Mouse (Mus musculus) embryonic facial prominence, embryonic 10.5 days (tissue): Measurements from ENCODE around the gene Wnt2b. TPM values are rescaled to one million over a fixed set of nuclear protein-coding genes. Genes with fewer than 3 reads are reported as not detected.

Experiments
- DNase-seq: peaks from one replicate; pipeline ENCODE4 v3.0.0-alpha.2; 2017; ENCODE audit warnings: low spot score
- H3K27ac ChIP-seq: fragments of 300-500 bp; sonication (generic); replicated peaks from 2 replicates; pipeline ENCODE4 v1.5.1; 2016; ENCODE audit warnings: mild to moderate bottlenecking
- H3K27me3 ChIP-seq: fragments of 300-500 bp; sonication (generic); replicated peaks from 2 replicates; pipeline ENCODE4 v1.6.1; 2016; ENCODE audit warnings: low read depth, mild to moderate bottlenecking; ENCODE audit not compliant: poor library complexity, severe bottlenecking
- H3K36me3 ChIP-seq: fragments of 300-500 bp; sonication (generic); replicated peaks from 2 replicates; pipeline ENCODE4 v1.6.1; 2016; ENCODE audit warnings: mild to moderate bottlenecking, moderate library complexity
- H3K4me1 ChIP-seq: fragments of 300-500 bp; sonication (generic); 2 replicates; pipeline ENCODE4 v1.6.1; 2016
- H3K4me3 ChIP-seq: fragments of 300-500 bp; sonication (generic); 2 replicates; pipeline ENCODE4 v1.5.1; 2016; ENCODE audit warnings: mild to moderate bottlenecking, moderate library complexity
- H3K9me3 ChIP-seq: fragments of 300-500 bp; sonication (generic); 2 replicates; pipeline ENCODE4 v1.6.1; 2016; ENCODE audit warnings: mild to moderate bottlenecking
- WGBS: fragments of 180-500 bp; shearing (Covaris S2); methylation state at CpG from one replicate; pipeline ENCODE4 v1.1.7; 2016; 5-methylcytosine and 5-hydroxymethylcytosine counted together
- polyA plus RNA-seq: library from polyadenylated mRNA; unstranded; fragments of >200 nt; fragmentation: Nextera tagmentation; extraction: Ambion mirVana; gene quantifications from 2 replicates; pipeline ENCODE4 v1.2.1, GENCODE M21; 2016

Wnt2b gene
- polyA plus RNA-seq: 0.50 and 0.66 TPM in 2 replicates

GRCm38 (mm10) chr3:104961066-104962059 is at the start of gene Wnt2b:
TSS of gene Wnt2b (minus strand) at chr3:104961921.
- H3K27me3 ChIP-seq: peaks cover 84% of the 10 kb centered on the region
- peak; percentile 54 for DNase-seq
- H3K4me1 ChIP-seq: peaks cover 64% of the 10 kb centered on the region
- H3K4me3 ChIP-seq: peak within 1 kb of the TSS; percentile 62
- WGBS: 2% methylated on average over 87 of the region's 87 CpGs
- 0 out of 2 replicates have a peak, but pooled peaks cover under 1% of the 10 kb centered on the region for H3K36me3 ChIP-seq
- no peaks in the 10 kb centered on the region for H3K9me3 ChIP-seq
- H3K27ac ChIP-seq: peak within 1 kb of the TSS; percentile 76

GRCm38 (mm10) chr3:105010681-105011339 is 49.1 kb upstream of the Wnt2b start:
- whole genome bisulfite sequencing: 91% methylated on average over 11 of the region's 11 CpGs

GRCm38 (mm10) chr3:105008070-105008469 is 46.3 kb upstream of the Wnt2b start:
- 90% methylated on average over 9 of the region's 9 CpGs for WGBS
- Histone ChIP-seq H3K9me3 (no peaks in the 10 kb centered on the region), H3K4me3 (no peak overlapping the region), H3K27me3 (no peaks in the 10 kb centered on the region), H3K36me3 (peaks cover 96% of the 10 kb centered on the region), H3K4me1 (no peaks in the 10 kb centered on the region), H3K27ac (no peak overlapping the region)
- DNase-seq: no peak

More at GRCm38 (mm10) chr3:105010681-105011339, 49.1 kb upstream of the Wnt2b start:
- no peak for DNase-seq
- Histone ChIP-seq H3K4me3 (no peak overlapping the region), H3K4me1 (no peaks in the 10 kb centered on the region), H3K36me3 (peaks cover 87% of the 10 kb centered on the region), H3K9me3 (no peaks in the 10 kb centered on the region), H3K27ac (no peak overlapping the region), H3K27me3 (no peaks in the 10 kb centered on the region)

- no peaks in the 10 kb centered on the region for H3K27me3 ChIP-seq
- no peak overlapping the region for H3K4me3 ChIP-seq
- H3K9me3 ChIP-seq: no peaks in the 10 kb centered on the region
- H3K36me3 ChIP-seq: peaks cover 99% of the 10 kb centered on the region
- WGBS: 93% methylated on average over 6 of the region's 6 CpGs
- no peak for DNase-seq
- peaks cover 3% of the 10 kb centered on the region; the same call in 1 of the 2 replicates for H3K4me1 ChIP-seq
- H3K27ac ChIP-seq: no peak overlapping the region
Measured at GRCm38 (mm10) chr3:105006101-105006500, 44.4 kb upstream of the Wnt2b start.

- H3K4me3 ChIP-seq: no peak overlapping the region
- DNase-seq: no peak
- H3K27me3 ChIP-seq: no peaks in the 10 kb centered on the region
- WGBS: 91% methylated on average over 20 of the region's 20 CpGs
- H3K9me3 ChIP-seq: no peaks in the 10 kb centered on the region
- H3K4me1 ChIP-seq: peaks cover 3% of the 10 kb centered on the region; the same call in 1 of the 2 replicates
- H3K27ac ChIP-seq: no peak overlapping the region
- H3K36me3 ChIP-seq: peaks cover 98% of the 10 kb centered on the region
Measured at GRCm38 (mm10) chr3:105005561-105006065, 43.9 kb upstream of the Wnt2b start.

- WGBS: 93% methylated on average over 10 of the region's 10 CpGs
- Histone ChIP-seq H3K36me3 (peaks cover 92% of the 10 kb centered on the region), H3K4me3 (no peak overlapping the region), H3K9me3 (no peaks in the 10 kb centered on the region), H3K27me3 (no peaks in the 10 kb centered on the region), H3K4me1 (peaks cover 3% of the 10 kb centered on the region; the same call in 1 of the 2 replicates), H3K27ac (no peak overlapping the region)
- no peak for DNase-seq
Measured at GRCm38 (mm10) chr3:105005011-105005410, 43.3 kb upstream of the Wnt2b start.

GRCm38 (mm10) chr3:105003960-105004463 is 42.3 kb upstream of the Wnt2b start:
- WGBS: 85% methylated on average over 14 of the region's 14 CpGs
- no peaks in the 10 kb centered on the region for H3K9me3 ChIP-seq
- peaks cover 3% of the 10 kb centered on the region for H3K4me1 ChIP-seq
- H3K27me3 ChIP-seq: no peaks in the 10 kb centered on the region; the same call in 1 of the 2 replicates
- H3K4me3 ChIP-seq: no peak overlapping the region
- H3K27ac ChIP-seq: no peak overlapping the region
- no peak for DNase-seq
- H3K36me3 ChIP-seq: peaks cover 82% of the 10 kb centered on the region

GRCm38 (mm10) chr3:105001374-105001773 is 39.7 kb upstream of the Wnt2b start:
- peaks cover 23% of the 10 kb centered on the region for H3K4me1 ChIP-seq

GRCm38 (mm10) chr3:105000561-105000960 is 38.8 kb upstream of the Wnt2b start:
- H3K27me3 ChIP-seq: no peaks in the 10 kb centered on the region; the same call in 1 of the 2 replicates
- WGBS: 88% methylated on average over 8 of the region's 8 CpGs
- no peak for DNase-seq
- no peak overlapping the region for H3K4me3 ChIP-seq
- H3K9me3 ChIP-seq: no peaks in the 10 kb centered on the region
- H3K36me3 ChIP-seq: peaks cover 48% of the 10 kb centered on the region
- H3K27ac ChIP-seq: no peak overlapping the region
- peaks cover 23% of the 10 kb centered on the region for H3K4me1 ChIP-seq

More at GRCm38 (mm10) chr3:105001374-105001773, 39.7 kb upstream of the Wnt2b start:
- Histone ChIP-seq H3K4me3 (no peak overlapping the region), H3K27ac (no peak overlapping the region), H3K9me3 (no peaks in the 10 kb centered on the region), H3K36me3 (peaks cover 56% of the 10 kb centered on the region), H3K27me3 (no peaks in the 10 kb centered on the region; the same call in 1 of the 2 replicates)
- WGBS: 55% methylated on average over 6 of the region's 6 CpGs
- no peak for DNase-seq

GRCm38 (mm10) chr3:104997563-104997962 is 35.8 kb upstream of the Wnt2b start:
- no peak overlapping the region for H3K4me3 ChIP-seq
- H3K36me3 ChIP-seq: peaks cover 18% of the 10 kb centered on the region
- WGBS: 48% methylated on average over 6 of the region's 6 CpGs
- H3K4me1 ChIP-seq: peaks cover 38% of the 10 kb centered on the region
- no peaks in the 10 kb centered on the region for H3K9me3 ChIP-seq
- no peaks in the 10 kb centered on the region; the same call in 1 of the 2 replicates for H3K27me3 ChIP-seq
- no peak for DNase-seq
- no peak overlapping the region for H3K27ac ChIP-seq

- WGBS: 83% methylated on average over 7 of the region's 7 CpGs
- H3K4me3 ChIP-seq: no peak overlapping the region
- H3K9me3 ChIP-seq: no peaks in the 10 kb centered on the region
- peaks cover under 1% of the 10 kb centered on the region; the same call in 1 of the 2 replicates for H3K36me3 ChIP-seq
- DNase-seq: no peak
- H3K27ac ChIP-seq: no peak overlapping the region
- H3K4me1 ChIP-seq: peaks cover 35% of the 10 kb centered on the region
- H3K27me3 ChIP-seq: no peaks in the 10 kb centered on the region; the same call in 1 of the 2 replicates
Measured at GRCm38 (mm10) chr3:104995707-104996106, 34.0 kb upstream of the Wnt2b start.

- Histone ChIP-seq H3K27me3 (no peaks in the 10 kb centered on the region; the same call in 1 of the 2 replicates), H3K27ac (peak overlapping the region; percentile 60), H3K36me3 (no peaks in the 10 kb centered on the region; the same call in 1 of the 2 replicates), H3K4me3 (no peak overlapping the region), H3K4me1 (peaks cover 35% of the 10 kb centered on the region), H3K9me3 (no peaks in the 10 kb centered on the region)
- peak; percentile 51 for DNase-seq
- WGBS: 52% methylated on average over 3 of the region's 3 CpGs
Measured at GRCm38 (mm10) chr3:104994415-104994841, 32.7 kb upstream of the Wnt2b start.
